Mouse (Mus musculus) forelimb bud, embryonic 11.5 days (tissue): Measurements from ENCODE around the gene Cd79b.

Source experiments
- DNase-seq: peaks from one replicate; pipeline ENCODE4 v3.0.0-alpha.2; 2012; ENCODE audit warnings: low read depth, low spot score

The Cd79b gene

DNA sequence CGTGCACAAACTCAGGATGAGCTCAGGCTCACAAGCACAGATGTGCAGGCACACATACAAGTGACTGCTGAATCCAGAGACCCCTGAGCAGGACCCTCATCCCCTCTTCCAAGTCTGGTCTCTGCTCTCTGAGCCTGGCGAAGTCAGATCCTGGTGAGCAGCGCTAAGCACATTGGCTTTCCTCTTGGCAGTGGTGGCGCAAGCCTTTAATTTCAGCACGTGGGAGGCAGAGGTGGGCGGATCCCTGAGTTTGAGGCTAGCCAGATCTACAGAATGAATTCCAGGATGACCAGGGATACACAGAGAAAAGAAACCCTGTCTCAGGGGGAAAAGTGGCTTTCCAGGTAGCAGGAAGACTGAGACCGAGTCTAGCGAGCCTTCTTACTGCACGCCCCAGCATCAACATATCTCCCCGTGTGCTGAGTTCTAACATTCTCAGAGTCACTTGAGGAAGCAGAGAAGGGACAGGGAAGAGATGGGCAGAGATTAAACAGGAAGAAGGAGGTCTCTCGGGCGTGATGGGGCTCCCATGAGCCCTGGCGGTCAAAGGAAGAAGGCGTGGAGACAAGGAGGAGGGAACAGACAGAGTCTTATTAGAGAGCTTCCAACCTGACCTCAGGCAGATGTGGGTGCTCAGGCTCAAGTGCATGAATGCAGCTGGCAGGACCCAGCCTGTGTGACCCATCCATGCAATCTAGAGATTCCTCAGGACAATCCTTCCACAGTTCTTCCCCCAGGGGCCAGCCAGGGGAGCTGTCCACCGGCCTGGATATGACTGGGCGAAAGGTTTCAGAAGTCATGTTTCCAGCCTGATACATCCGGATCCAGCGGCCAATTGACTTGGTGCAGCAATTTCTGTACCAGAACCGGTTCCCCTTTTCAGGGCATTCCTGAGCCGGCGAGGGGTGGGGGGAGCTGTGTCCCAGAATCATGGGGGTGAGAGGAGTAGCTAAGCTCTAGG lies 4.1 kb upstream of the Cd79b start:
- no peak for DNase-seq

DNA sequence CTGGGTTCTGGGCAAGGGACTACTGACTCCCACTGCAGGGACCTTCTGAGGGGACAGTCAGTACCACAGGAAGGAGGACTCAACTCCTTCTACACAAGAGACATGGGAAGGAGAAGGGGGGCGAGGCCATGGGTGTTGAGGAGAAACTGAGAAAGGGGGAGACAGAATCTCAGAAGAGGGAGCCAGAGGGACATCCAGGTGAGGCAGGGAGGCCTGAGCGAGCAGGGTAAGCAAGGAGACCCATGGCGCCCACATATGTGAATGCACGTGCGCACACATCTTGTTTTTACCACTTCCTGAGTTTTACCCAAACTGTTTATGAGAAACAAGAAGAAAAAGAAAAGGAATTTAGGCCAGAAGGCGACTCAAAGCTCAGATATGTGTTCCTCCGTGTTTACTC lies 3.2 kb upstream of the Cd79b start:
- no peak for DNase-seq

DNA sequence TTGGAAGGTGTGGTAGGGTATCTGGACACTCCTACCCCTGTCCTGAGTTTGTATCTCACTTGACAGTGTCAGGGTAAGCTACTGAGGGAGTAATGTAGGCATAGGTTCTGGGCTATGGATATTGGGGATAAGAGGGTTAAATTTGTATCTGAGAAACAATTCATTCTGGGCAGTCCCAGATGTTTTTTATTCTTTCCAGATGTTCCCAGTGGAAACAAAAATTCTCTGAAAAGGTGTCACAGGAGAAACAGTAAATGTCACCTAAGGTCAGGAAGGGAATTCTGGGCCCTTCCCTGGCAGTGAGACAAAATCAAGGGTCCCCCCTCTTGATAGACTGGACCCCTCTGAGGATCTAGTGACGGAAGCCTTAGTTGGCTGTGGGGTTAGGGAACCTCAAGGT lies 1.9 kb upstream of the Cd79b start:
- DNase-seq = peak; percentile 63

DNA sequence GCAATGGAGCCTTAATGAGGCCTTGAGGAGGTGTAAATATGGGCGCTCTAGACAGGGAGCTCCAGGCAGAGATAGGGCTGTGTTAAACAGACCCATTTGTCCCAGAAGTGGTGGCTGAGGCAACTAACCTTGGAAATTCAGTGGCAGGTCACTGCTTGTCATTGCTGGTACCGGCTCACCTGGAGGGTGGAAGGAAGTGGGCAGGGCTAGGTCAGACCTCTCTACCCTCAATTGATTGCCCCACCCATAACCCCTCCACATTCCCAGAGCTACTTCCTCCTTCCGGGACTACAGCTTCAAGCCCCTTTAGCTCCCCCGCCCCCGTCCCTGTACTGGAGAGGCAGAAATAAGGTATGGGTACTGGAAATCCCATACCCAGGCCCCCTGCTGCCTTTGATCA lies 1.0 kb downstream of the Cd79b start:
- no peak for DNase-seq

DNA sequence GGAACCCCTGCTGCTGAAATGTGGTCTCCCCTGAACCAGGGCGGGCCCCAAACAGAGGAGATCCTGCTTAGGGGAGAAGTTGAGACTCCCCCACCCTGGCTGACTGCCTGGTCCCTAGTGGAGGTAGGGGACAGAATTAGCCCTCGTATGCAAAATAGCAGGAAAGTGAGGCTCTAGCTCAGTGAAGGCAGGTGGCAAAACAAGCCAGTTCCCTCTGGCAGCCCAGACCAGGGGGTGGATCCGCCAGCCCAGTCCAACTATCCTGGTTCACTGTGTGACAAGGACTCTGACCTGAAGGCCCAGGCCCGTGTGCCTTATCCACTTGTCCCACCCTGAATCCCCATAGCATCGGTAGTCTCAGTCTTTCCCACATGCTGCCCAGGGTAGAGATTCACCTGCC lies 4.4 kb downstream of the Cd79b start:
- DNase-seq = no peak

DNA sequence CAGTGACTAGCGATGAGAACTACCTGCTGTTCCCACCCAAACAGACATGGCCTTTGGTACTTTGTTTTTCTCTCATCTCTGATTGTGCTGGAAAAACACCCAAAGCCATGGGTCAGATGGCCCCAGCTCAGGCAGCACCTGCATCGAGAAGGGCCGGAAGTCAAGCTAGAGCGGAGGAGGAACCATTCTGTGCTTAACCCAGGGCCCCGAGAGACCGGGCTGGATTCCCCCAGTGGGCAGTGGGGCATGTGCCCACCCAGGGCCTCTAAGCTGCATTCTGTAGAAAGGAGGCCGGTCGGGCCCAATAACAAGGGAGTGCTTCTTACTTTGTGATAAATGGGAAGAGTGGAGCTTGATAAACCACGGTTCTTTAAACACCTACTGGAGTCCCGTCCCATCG lies 6.4 kb downstream of the Cd79b start:
- DNase-seq = no peak

DNA sequence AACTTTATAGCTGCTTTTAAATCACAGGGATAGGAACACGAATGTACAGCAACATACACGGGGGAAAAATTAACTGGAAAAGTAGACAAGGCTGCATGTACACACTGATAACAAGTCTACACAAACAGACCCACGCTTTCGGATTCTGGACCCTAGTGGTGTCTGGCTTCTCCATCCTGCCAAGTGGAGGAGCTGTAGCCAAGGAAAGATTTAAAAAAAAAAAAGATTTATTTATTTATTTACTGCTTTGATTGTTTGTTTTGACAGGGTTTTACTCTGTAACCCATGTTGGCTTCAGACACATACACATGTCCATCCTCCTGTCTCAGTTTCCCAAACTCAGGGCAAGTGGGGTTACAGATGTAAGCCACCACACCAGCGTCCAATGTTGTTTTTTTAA lies 7.1 kb downstream of the Cd79b start:
- no peak for DNase-seq

DNA sequence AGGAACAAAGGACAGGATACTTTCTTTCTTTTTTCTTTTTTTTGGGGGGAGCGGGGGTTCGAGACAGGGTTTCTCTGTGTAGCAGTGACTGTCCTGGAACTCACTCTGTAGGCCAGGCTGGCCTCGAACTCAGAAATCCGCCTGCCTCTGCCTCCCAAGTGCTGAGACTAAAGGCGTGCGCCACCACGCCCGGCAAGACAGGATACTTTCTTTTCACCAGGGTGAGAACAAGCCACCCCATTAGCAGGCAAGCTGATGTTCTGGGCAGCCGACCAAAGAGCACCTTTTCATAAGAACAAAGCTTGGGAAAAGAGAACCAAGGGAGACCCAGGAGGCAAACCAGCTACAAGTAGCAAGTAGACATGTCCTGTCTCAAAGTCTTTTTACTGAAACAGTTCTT lies 7.8 kb downstream of the Cd79b start:
- DNase-seq = no peak

DNA sequence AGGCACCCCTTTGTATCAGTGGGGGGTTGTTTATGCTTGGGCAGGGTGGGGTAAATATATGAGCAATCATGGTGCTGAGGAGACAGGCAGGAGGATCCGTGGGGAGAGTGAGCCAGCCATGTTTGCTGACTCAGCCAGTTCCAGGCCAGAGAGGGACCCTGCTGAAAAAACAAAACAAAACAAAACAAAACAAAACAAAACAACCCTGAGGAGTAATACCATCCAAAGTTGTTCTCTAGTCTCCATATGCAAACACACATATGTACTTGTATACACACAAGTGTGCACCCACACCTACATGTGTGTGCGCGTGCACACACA lies 8.5 kb downstream of the Cd79b start:
- no peak for DNase-seq

DNA sequence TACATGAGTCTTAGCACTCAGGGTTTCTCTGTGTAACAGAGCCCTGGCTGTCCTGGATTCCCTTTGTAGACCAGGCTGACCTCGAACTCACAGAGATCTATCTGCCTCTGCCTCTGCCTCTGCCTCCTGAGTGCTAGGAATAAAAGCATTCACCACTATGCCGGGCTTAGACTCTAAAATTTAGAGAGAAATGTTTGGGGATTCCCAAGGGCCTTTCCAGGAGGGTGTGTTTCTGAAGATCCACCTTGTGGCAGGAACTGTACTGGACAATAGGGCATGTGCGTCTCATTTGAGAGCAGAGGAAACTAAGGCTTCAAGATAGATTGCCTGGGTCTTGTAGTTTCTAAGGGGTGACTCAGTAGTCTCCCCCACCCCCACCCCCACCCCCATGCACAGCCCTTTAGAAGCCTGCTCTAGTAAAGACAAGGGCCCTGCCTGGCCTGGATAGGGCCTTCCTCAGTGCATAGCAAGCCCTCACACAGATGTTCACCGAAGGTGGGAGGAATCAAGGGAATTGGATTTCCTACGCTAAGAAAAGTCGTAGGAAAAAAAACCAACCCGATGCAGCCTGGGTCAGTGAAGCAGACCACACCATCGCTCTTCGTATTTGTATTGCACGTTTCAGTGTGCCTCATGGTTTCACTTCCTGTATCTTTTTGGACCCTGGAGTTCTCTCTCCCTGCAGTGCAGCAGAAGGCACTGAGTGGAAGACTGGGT lies 9.1 kb downstream of the Cd79b start:
- DNase-seq = no peak

DNA sequence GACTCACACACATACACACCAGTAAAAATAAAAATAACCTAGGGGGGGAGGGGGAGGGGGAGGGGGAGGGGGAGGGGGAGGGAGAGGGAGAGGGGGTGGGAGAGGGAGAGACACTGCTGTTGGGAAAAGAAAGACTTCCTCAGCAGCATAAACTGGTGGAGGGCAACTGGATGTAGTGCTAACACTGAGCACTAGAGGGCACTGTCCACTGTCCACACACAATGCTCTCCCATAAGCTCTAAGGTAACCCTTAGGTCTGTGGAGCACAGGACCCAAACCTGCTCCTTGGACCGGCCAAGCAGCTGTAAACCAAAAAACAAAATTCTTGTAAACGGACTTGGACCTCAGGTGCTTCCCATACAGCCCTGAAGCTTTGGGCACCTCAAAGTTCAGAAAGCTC lies 11.9 kb downstream of the Cd79b start:
- peak; percentile 80 for DNase-seq

DNA sequence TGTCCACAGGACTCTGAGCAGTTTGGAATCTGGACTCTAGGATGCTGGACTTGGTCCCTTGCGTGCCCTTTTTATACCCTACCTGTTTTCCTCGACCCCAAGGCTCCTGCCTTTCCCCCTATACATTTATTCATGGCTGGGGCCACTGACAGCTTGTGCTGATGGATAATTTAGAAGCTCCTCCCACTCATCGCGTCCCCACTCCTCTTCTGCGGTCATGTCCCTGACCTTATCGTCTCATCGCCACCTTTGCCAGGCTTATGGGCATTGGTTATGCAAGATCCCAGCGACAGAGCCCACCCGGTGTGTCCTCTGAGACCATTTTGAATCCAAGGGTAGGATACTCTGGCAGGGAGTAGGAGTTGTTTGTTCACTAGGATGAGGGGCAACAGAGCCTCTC lies 12.8 kb downstream of the Cd79b start, which contains the start of gene Gh:
TSS of gene Gh (minus strand) at position 101 of the 400 bp plus-strand sequence.
- no peak for DNase-seq

DNA sequence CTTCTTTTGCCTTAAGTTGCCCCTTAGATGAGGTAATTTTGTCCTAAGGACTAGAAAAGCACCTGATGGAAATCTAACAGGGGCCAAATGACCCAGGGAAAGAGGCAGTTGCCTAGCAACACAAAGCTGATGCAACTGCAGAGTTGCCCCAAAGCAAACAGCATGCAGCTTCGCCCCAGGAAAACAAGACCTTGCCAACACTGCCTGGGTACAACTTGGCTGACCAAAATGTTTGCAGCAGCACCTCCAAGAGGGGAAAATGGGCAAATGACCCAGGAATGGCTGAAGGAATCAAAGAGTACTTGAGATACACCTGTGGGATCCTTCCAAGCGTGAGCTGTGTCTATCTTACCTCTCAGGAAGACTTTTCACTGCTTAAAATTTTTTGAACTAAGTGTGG lies 22.7 kb downstream of the Cd79b start:
- no peak for DNase-seq

DNA sequence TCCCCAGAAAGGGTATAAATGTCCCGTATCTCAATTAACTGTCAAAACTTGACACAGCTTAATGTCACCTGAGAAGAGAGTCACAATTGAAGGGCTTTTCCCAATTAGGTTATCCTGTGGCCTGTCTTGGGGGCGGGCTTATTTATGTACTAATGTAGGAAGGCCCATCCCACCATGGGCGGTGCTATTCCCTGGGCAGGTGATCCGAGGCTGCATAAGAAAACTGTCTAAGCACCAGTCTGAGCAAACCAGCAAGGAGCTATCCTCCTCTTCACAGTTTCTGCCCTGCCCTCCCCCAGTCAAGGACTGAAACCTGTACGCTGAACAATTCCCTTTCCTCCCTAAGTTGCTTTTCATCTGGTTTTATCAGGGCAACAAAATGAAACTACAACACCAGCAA lies 24.2 kb downstream of the Cd79b start:
- DNase-seq = no peak

DNA sequence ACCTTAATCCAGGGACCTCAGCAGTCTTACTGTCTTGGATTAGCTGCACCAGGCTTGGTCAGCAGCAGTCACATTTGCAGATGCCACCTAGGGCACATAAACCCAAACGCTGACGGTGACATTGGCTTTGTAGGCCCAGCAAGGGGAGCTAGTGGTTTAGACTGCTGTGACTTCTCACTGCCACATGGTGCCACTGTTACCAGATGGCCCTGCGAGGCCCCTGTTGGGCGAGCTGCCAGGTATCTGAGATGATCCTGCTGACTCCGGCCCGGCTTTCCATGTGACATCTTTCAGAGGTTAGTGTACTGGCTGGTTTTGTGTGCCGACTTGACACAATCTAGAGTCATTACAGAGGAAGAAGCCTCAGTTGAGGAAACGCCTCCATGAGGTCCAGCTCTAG lies 25.2 kb downstream of the Cd79b start:
- no peak for DNase-seq

DNA sequence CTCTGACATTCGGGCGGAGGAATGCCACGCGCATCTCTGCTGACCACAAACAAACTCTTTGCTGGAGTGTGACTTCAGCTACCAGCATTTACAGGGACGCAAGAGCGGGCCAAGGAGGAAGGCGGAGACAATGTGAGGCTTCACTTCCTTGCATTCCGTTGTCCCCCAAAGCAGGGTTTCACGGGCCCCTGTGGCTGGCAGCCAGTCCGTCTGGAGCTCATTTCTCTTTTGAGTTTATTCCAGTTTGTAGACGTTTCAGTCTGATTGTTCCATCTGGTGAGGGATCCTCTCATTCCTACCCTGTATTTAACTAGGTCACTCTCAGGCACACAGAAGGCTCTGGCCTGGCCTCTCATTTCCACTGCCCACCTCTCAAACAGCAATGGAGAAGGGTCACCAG lies 27.6 kb downstream of the Cd79b start:
- no peak for DNase-seq

DNA sequence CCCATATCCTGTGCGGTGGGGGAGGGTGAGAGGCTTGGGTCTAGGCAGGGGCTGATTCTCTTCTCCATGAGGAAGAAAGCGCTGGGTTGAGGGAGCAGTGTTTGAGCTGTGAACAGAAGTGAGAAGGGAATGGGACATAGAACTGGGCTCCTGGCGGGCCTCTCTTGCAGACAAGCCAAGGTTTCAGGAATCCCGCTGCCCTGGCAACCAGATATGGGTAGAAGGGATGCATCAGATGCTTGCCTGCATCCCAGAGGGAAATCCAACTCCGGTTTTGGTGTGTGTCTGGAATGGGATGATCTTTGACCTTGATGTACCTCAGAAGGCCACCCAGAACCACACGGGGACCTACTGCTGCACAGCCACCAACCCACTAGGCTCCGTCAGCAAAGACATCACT lies 28.4 kb downstream of the Cd79b start:
- DNase-seq = no peak

DNA sequence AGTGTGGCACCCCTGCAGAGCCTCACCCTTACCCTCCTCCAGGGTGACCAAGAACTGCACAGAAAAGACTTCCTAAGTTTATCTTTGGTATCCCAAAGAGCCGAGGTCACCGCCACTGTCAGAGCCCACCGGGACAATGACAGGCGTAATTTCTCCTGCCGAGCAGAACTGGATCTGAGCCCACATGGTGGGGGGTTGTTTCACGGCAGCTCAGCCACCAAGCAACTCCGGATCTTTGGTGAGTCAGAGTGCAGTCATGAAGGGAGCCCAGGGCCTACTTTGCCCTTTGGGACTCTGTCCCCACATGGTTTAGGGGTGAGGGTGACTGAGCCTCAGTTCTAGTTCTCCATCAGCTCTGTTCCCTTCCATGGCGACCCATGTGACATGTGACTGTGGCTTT lies 30.4 kb downstream of the Cd79b start:
- DNase-seq = no peak

DNA sequence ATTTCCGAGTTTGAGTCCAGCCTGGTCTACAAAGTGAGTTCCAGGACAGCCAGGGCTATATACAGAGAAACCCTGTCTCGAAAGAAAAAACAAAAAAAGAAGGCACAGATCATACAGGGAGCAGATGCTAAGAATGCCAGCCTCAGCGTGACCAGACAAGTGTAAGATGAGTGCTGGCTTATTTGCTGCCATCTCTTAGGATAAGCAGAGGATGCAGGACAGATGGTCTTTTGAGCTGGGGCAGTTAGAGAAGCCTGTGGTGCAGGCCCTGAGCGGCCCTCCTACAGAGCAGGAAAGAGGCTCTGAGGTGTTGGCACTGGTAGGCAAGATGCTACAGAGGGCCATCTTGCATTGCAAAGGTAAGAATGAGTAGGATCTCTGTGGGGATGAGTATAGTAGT lies 31.2 kb downstream of the Cd79b start:
- no peak for DNase-seq

DNA sequence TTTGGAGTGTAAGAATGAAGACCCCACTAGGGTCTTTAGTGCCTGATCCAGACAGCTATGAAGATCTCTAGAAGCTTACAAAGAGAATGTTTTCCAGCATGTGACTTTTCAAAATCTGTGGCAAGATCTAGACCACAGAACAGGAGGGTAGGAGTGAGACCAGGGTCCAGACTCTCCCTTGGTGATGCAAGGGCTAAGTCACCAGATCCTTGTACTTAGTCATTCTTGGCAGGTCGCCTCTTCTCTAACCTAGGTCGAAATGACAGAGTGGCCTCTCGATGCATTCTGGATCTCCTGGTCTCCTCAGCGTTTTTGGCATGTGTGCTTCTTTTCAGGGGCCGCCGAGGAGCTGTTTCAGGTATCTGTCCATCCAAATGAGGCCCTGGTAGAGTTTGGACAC lies 32.1 kb downstream of the Cd79b start:
- no peak for DNase-seq

DNA sequence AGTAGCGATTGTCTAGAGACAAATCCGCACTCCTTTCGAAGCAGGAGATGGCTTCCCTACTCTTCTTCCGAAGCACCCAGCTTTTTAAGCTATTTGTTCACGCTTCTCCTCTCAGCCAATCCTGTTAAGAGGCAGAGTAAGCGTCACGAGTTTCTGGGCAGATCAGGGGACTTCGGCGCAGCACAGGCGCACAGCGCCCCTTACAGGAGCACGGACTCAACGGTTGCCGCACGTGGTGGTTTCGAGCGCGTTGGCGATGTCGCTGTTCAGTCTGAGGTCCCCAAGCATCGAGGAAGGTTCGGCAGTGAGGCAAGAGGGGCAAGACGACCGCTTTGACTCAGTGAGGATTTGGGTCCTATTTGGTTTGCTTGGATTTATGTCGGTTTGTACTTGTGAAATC lies 38.1 kb downstream of the Cd79b start, which contains the start of gene Tcam1:
TSS of gene Tcam1 (plus strand) at position 219 of the 400 bp plus-strand sequence.
- DNase-seq = peak; percentile 98

DNA sequence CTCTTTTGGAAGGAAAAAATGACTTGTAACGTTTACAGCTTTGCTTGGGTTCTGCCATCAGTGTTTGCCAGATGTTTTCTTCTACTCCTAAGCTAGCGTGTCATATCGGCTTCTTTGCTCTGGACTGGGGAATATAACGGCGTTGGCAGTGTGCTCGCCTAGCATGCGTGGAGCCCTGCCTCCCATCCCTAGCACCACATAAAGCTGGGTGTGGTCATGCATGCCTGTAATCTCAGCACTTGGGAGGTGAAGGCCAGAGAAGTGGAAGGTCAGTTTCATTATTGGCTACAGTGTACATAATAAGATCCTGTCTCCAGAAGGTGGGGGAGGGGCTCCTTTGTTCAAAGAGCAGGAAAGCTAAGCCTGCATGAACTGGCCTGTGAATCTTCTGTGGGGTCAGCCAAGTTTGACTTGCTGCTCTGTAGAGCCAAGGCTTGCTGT lies 39.6 kb downstream of the Cd79b start:
- DNase-seq = peak; percentile 30

DNA sequence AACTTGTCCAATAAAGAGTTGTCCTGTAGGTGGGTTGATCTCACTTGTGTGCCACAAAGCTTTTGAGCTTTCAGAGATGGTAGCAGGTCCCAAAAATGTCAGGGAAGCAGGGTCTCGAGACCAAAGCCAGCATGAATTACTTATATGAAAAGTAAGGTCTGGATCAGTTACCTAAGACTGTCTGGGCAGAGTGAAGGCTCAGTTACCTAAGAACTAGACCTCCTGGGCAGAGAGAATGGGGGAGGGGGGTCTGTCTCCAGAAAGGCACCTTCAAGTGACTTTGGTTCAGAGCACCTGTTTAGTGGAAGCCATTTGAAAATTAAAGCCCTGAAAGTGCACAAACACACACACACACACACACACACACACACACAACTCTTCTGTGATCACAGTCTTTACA lies 40.2 kb downstream of the Cd79b start:
- DNase-seq = no peak
